Mouse (Mus musculus) layer of hippocampus, adult 8-10 months (tissue): ENCODE measurements around the gene Atox1. TPM values are rescaled to one million over a fixed set of nuclear protein-coding genes. Genes with fewer than 3 reads are reported as not detected.

Experiments
- DNase-seq, 2 experiments: peaks; one replicate each; pipeline ENCODE4 v3.0.0; 2022; ENCODE audit warnings: low spot score in 2 of 2
- microRNA-seq, 2 experiments: library from miRNA; unstranded; fragments of <30 nt; microRNA quantifications; one replicate each; pipeline ENCODE4 v1.2.0; 2022
- total RNA-seq, 4 experiments: library from RNA; stranded (reverse); gene quantifications; 2 replicates each; pipeline ENCODE4 v1.2.4; 2022

Atox1 gene
- total RNA-seq, 4 experiments from 2014 or later = 82.1 to 124 (median 98.0) TPM

DNA sequence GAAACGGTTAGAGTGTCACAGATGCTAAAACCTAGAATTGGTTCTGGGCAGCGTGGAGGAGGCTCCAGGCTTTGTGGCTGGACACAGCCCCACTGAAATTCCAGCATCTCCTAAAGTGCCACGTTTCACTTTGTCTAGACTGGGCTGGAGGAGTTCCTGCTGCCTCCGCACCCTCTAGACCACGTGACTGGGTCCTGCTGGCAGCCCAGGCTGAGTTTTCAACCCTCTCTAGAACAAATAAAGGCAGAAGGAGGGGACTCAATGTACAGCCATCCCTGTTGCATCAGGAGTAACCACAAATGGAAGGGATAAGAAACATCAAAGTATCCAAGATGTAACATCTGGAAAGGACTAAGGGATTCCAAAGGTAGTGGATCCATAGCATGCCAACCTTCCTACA, 46.7 kb downstream of the Atox1 start:
- no peak for DNase-seq

GRCm38 (mm10) chr11:55413416-55413796, 47.6 kb downstream of the Atox1 start:
- no peak for DNase-seq

GRCm38 (mm10) chr11:55412680-55413415, 48.2 kb downstream of the Atox1 start:
- DNase-seq = no peak

GRCm38 (mm10) chr11:55412034-55412433, 49.0 kb downstream of the Atox1 start:
- DNase-seq = no peak

- no peak for DNase-seq
Measured at GRCm38 (mm10) chr11:55410502-55410901, 50.5 kb downstream of the Atox1 start.

GRCm38 (mm10) chr11:55410005-55410404, 51.0 kb downstream of the Atox1 start:
- no peak for DNase-seq

- DNase-seq = no peak
Measured at GRCm38 (mm10) chr11:55407133-55407532, 53.9 kb downstream of the Atox1 start.

DNA sequence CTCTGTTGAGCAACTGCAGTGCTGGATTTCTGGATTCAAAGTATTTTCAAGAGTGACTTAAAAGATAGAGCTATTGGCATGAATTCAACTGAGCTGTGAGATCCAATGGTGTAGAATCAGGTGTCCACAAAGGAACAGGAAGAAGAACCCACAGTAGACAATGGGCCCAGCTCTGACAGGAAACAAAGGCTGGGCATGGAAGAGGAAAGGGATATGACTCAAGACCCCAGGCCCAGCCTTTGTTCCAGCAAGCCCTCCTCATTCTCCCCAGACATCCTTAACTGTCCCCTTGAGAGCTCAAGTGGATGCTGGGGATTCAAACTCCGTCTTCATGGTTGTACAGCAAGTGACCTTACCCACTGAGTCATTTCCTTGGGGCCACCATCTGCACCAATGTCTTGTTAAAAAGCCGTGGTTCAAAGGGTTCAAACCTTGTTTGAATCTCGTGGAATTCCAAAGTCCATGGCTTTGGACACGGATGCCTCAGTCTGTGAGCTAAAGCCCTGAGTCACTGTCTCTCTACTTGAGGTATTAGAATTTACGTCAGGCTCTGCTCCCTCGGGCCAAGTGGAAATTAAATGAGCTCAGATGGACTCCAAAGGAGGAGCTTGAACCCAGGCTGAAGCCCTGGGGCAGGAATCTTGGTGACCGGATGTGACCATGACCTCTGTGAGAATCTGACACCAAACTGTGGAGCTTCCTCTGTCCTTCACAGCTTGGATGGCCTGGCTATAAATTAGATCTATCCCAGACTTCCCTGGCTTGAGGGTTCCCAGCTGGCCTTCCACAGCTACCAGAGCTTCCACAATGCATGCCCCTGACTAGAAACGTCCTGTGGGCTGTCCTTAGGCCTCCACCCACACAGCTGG, 55.2 kb downstream of the Atox1 start:
- DNase-seq = no peak

GRCm38 (mm10) chr11:55404659-55405457, 56.2 kb downstream of the Atox1 start:
- no peak for DNase-seq

DNA sequence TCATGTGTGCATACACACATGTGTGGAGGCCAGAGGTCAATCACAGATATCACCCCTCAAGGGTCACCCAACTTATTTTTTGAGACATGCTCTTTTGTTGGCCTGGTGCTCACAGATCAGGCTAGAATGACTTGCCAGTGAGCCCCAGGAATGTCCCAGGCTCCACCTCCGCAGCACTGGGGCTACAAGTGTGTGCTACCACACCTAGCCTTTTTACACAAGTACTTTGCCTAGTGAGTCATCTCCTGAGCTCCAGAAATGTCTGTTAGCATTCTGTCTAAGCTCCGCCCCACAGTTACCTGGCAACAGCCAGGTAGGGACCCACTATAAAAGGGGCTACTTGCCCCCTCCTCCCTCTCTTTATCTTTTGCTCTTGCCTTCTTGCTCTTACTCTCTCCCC, 60.2 kb downstream of the Atox1 start:
- no peak for DNase-seq

DNA sequence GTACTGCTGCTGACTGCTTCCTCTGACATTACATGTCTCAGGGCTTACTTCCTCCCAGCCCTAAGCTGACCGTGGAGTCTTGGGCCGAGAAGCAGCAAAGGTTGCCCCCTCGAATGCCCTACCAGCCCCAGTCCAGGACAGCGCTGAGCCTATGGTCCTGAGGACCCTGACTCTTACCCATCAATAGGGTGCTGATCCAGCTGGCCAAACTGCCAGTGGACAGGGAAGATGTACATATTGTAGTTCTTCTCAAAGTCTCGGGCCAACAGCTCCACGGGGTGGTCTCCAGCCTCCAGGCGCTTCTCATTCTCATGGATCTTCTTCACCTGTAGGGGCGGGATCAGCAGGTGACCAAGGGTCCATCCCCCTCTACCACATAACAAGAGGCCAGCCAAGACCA, 62.7 kb downstream of the Atox1 start:
- DNase-seq = no peak

DNA sequence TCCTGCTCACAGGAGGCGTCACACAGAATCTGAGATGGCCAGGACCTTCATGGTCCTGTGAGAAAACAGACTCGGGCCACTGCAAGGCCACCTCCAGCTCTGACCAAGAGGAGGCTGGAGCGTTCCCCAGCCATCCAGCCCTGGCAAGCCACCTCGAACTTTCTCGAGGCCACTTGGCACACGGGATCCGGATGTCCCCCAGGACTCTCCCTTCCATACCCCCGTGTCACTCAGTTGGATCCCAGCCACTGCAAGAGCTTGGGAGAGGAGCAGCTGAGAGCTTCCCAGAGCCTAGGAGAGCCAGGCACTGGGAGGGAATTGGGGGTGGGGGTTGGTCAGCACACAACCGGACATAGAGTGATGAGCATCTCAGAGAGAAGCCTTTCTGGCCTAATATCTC, 63.6 kb downstream of the Atox1 start:
- no peak for DNase-seq

DNA sequence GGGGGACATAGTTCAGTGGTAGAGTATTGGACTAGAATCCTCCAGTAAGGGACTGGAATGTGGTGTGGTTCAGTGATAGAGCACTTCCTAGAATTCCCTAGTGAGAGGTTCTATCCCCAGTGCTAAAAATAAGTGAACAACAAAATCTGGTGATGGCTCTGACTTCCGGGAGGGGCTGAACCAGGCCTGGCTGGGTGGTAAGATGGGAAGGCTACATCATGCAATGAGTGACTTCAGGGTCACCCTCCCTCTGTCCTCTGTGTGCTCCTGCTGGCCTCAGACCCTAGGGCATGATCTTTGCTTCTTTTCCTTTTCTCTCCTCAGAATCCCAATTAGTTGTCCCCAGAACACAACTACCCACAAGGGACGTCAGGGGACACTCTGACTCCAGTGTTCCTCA, 64.0 kb downstream of the Atox1 start:
- no peak for DNase-seq

Small RNAs within 50 kb of the gene (microRNA-seq; reads per million reads assigned to microRNA genes)
- gene Mir7652 = 0 to 0.32 reads per million in 2 experiments

Other genes starting within 250 kb of the Atox1 start
- under 1 TPM; 0.21 to 0.35 (median 0.27) TPM for gene Fat2, start 124.7 kb downstream of the Atox1 start, total RNA-seq
- gene Sparc, start 38.1 kb downstream of the Atox1 start, total RNA-seq = 100 to 1,000 TPM; 259 to 443 (median 324) TPM
- 10 to 100 TPM; 36.2 to 37.6 (median 37.0) TPM for gene G3bp1, start 8.4 kb upstream of the Atox1 start, total RNA-seq
- gene Glra1, start 147.0 kb upstream of the Atox1 start, total RNA-seq = under 1 TPM; 0.29 to 0.58 (median 0.51) TPM